Mouse (Mus musculus): ENCODE measurements at regions not wholly inside any gene's neighbourhood (a gene's known extent, or its start where the extent isn't known, plus 50 kb on each side); places are given as distances from the start of the nearest gene placed in this dataset.

GRCm38 (mm10) chr10:43746631-43747001, 154.9 kb downstream of the Qrsl1 start:
- TF ChIP-seq POLR2A (IDR thresholded peaks at IDR 0.05; ENCODE audit: extremely low read depth, insufficient read depth, low read length) (no peak), CTCF (IDR thresholded peaks at IDR 0.05; ENCODE audit: low read depth, low read length) (no peak)
